Mouse (Mus musculus) spleen, adult 2 months (tissue): Measurements from ENCODE around the gene Gpr50. TPM values are rescaled to one million over a fixed set of nuclear protein-coding genes. Genes with fewer than 3 reads are reported as not detected.

Experiments
- DNase-seq, 2 experiments: peaks; one replicate each; pipeline versions ENCODE4 v3.0.0 to v3.0.0-alpha.2; 2012 to 2021; ENCODE audit warnings: low spot score in 2 of 2, low read depth in 1 of 2
- H3K27ac ChIP-seq: fragments of 200-500 bp; 2 replicates; pipeline ENCODE4 v1.5.1; 2012; ENCODE audit warnings: low read length, inconsistent platforms; ENCODE audit not compliant: insufficient read depth
- H3K27me3 ChIP-seq: fragments of 200-500 bp; 2 replicates; pipeline ENCODE4 v1.6.1; 2012; ENCODE audit warnings: mild to moderate bottlenecking, moderate library complexity, low read length, inconsistent platforms; ENCODE audit not compliant: control insufficient read depth, insufficient read depth
- H3K36me3 ChIP-seq: fragments of 200-500 bp; 2 replicates; pipeline ENCODE4 v1.6.1; 2012; ENCODE audit warnings: mild to moderate bottlenecking, low read length, inconsistent platforms; ENCODE audit not compliant: control insufficient read depth, insufficient read depth
- H3K4me1 ChIP-seq: fragments of 200-500 bp; 2 replicates; pipeline ENCODE4 v1.6.1; 2011; ENCODE audit warnings: inconsistent platforms; ENCODE audit not compliant: control insufficient read depth, insufficient read depth, insufficient read length
- H3K4me3 ChIP-seq: fragments of 200-500 bp; 2 replicates; pipeline ENCODE4 v1.5.1; 2011; ENCODE audit warnings: mild to moderate bottlenecking, inconsistent platforms; ENCODE audit not compliant: insufficient read depth, insufficient read length; ENCODE audit errors: extremely low read depth
- CTCF ChIP-seq: fragments of 200-500 bp; IDR thresholded peaks from 2 replicates; pipeline ENCODE4 v1.5.1; 2011; ENCODE audit warnings: mild to moderate bottlenecking, inconsistent platforms; ENCODE audit not compliant: insufficient read depth, insufficient read length, insufficient replicate concordance; ENCODE audit errors: extremely low read depth
- POLR2A ChIP-seq: fragments of 200-500 bp; IDR thresholded peaks from 2 replicates; pipeline ENCODE4 v1.6.1; 2011; ENCODE audit warnings: low read depth, low read length, inconsistent platforms
- WGBS: fragments of 180-500 bp; shearing (Covaris S2); methylation state at CpG from one replicate; pipeline ENCODE4 v1.1.7; 2018; 5-methylcytosine and 5-hydroxymethylcytosine counted together
- polyA plus RNA-seq: library from polyadenylated mRNA; depleted of rRNA; stranded (reverse); fragments of >200 nt; gene quantifications from 2 replicates; pipeline ENCODE4 v1.2.3, GENCODE M21; 2012; rRNA removed

Gene Gpr50
- polyA plus RNA-seq = not detected in 2 replicates

DNA sequence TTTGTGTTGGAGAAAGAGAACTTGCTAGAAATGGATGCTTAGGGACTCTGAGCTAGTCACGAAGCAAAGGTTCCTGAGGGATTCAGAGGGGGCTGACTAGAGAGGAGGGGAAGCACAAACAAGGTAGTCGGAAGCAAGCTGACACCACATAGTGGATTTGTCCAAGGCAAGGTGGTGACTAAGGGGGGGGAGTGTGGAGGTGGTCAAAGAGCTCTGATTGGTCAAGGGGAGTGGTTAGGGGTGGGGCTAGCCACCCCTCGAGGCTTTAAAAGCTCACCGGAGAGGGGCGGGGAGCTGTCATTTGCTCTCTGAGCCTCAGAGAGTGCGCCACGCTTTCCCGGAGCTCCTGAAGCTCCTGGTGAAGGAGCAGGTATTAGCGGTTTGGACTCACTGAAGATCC, at the start of gene Gpr50:
Gene Gpr50 (plus strand): TSS at position 294 of the 400 bp plus-strand sequence.
- H3K36me3 ChIP-seq = no peaks in the 10 kb centered on the region
- H3K27me3 ChIP-seq = no peaks in the 10 kb centered on the region
- no peak for DNase-seq
- 48% methylated on average over 9 of the region's 9 CpGs for WGBS
- H3K4me3 ChIP-seq = no peak within 1 kb of the TSS
- H3K4me1 ChIP-seq = no peaks in the 10 kb centered on the region
- TF ChIP-seq CTCF (no peak), POLR2A (no peak)
- no peak within 1 kb of the TSS for H3K27ac ChIP-seq

DNA sequence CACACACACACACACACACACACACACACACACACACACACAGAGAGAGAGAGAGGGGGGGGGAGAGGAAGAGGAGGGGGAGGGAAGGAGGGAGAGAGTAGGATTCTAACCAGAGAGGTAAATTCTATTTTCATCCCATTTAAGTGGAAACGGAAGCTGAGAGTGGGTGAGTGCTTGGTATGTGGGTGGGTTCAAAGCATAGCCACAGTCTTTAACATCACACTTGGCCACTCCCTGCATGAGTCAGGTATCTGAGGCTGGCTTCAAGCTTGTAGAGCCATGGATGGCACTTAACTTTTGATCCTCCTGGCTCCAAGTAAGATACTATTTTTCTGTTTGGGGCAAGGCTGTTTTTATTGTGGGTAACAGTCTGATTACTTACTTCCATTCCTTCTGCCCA, 41.2 kb upstream of the Gpr50 start:
- WGBS = 41% methylated on average over 1 of the region's 1 CpGs
- Histone ChIP-seq H3K36me3 (no peaks in the 10 kb centered on the region), H3K27ac (no peak overlapping the region), H3K4me3 (no peak overlapping the region), H3K27me3 (no peaks in the 10 kb centered on the region), H3K4me1 (no peaks in the 10 kb centered on the region)
- TF ChIP-seq CTCF = no peak
- TF ChIP-seq POLR2A = no peak
- no peak for DNase-seq

DNA sequence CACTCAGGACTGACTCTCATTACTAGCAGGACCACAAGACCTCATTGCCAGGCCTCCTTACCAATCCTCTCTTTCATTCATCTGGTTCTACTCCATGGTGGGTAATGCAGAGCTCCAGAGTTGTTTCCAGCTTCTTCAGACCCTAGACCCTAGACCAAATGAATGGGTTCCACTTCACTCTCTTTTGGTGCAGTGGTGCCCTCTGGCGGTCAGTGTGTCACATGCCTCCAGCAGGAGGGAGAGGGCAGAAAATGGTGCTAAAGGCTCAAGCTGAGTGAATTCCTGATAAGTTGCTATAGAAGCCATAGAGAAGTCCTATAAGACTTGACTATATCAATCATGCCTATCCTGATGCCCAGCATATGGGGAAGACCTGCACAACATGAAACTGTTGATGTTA, 39.6 kb upstream of the Gpr50 start:
- no peak for TF ChIP-seq POLR2A
- peak; percentile 28; the same call in 1 of the 2 replicates for TF ChIP-seq CTCF
- Histone ChIP-seq H3K27me3 (no peaks in the 10 kb centered on the region), H3K36me3 (no peaks in the 10 kb centered on the region), H3K4me1 (no peaks in the 10 kb centered on the region), H3K27ac (no peak overlapping the region), H3K4me3 (no peak overlapping the region)
- no peak for DNase-seq
- WGBS = 16% methylated on average over 1 of the region's 1 CpGs

DNA sequence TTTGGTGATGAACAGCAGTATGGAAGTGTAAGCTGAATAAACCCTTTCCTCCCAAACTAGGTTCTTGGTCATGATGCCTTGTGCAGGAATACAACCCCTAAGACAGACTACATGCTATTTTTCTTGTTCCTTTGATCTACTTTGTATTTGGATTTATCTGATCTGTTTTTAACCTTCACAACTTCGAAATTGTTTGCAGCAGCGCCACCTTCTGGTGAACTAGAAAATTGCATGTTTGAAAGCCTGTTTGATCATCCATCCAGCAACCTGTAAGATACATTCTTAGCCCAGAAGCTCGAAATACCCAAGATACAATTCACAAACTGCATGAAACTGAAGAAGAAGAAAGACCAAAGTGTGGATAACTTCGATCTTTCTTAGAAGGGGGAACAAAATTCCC, 35.2 kb upstream of the Gpr50 start:
- Histone ChIP-seq H3K27me3 (no peaks in the 10 kb centered on the region), H3K27ac (no peak overlapping the region), H3K4me3 (no peak overlapping the region), H3K4me1 (no peaks in the 10 kb centered on the region), H3K36me3 (no peaks in the 10 kb centered on the region)
- TF ChIP-seq POLR2A (no peak), CTCF (no peak)
- WGBS = 8% methylated on average over 4 of the region's 4 CpGs
- DNase-seq = peak in 1 of 2 experiments; percentile 4

DNA sequence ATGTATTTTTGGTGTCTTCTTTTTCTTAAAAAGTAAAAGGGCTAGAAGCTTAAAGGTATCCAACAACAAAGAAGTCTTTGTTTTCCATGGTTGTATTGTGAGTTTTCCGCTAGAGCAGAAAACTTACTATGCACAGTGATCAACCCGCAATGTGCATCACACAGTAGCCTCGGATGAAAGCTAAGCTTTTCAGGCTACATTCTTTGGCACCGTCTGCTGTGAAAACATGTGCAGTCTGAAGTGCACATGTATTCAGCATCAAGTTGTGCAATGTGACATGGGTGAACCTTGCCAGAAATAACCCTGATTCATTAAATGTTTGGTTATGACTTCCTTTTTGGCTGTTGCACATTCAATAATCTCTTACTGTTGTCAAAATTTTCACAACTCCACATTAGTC, 32.8 kb upstream of the Gpr50 start:
- H3K36me3 ChIP-seq = no peaks in the 10 kb centered on the region
- H3K27me3 ChIP-seq = no peaks in the 10 kb centered on the region
- H3K4me1 ChIP-seq = no peaks in the 10 kb centered on the region
- no peak for DNase-seq
- 83% methylated on average over 4 of the region's 4 CpGs for WGBS
- no peak overlapping the region for H3K27ac ChIP-seq
- TF ChIP-seq POLR2A (no peak), CTCF (no peak)
- no peak overlapping the region for H3K4me3 ChIP-seq

DNA sequence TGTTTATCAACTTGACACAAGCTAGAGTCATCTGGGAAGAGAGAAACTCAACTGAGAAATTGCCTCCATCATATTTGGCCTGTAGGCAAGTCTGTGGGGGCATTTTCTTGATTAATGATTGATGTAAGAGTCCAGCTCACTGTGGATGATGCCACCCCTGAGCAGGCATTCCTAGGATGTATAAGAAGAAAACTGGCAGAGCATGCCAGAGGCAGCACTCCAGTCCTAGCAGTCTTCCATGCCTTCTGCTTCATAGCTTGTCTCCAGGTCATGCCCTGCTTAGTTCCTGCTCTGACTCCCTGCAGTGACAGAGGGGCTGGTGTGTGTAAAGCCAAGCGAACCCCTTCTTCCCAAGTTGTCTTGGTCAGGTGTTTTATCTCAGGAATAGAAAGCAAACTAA, 32.3 kb upstream of the Gpr50 start:
- WGBS = 70% methylated on average over 1 of the region's 1 CpGs
- Histone ChIP-seq H3K36me3 (no peaks in the 10 kb centered on the region), H3K27me3 (no peaks in the 10 kb centered on the region), H3K27ac (no peak overlapping the region), H3K4me1 (no peaks in the 10 kb centered on the region), H3K4me3 (no peak overlapping the region)
- TF ChIP-seq CTCF (no peak), POLR2A (no peak)
- DNase-seq = no peak

DNA sequence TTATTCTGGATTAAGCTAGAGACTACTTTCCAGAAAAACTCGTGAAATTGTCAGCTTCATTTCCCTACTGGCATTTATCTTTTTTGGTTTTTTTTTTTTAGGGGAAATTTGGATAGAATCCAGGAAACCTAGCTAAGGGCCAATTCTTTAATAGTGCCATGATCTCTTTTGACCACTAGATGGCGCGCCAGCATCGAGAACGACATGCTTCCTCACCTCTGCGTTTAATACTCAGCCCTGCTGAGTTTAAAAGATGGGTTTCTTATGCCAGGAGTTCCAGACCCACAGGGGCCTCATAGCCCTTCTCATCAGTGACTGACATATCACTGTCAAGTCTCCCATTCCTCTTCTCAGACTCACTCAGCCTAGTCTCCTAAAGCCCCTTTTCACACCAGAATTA, 15.5 kb upstream of the Gpr50 start:
- DNase-seq = peak in 1 of 2 experiments; percentile 6
- Histone ChIP-seq H3K36me3 (no peaks in the 10 kb centered on the region), H3K4me3 (no peak overlapping the region), H3K27me3 (no peaks in the 10 kb centered on the region), H3K4me1 (no peaks in the 10 kb centered on the region), H3K27ac (no peak overlapping the region)
- TF ChIP-seq POLR2A = no peak
- TF ChIP-seq CTCF = peak; percentile 42; the same call in 1 of the 2 replicates
- 3% methylated on average over 6 of the region's 6 CpGs for WGBS
